Mouse (Mus musculus) gonadal fat pad, adult 2 months (tissue): ENCODE results near the gene Zbtb20. TPM values are rescaled to one million over a fixed set of nuclear protein-coding genes. Genes with fewer than 3 reads are reported as not detected.

Experiments used
- DNase-seq: peaks from one replicate; pipeline ENCODE4 v3.0.0-alpha.2; 2012; ENCODE audit warnings: low read depth
- polyA plus RNA-seq: library from polyadenylated mRNA; depleted of rRNA; stranded (reverse); fragments of >200 nt; gene quantifications from 2 replicates; pipeline ENCODE4 v1.2.3, GENCODE M21; 2012

Gene Zbtb20
- polyA plus RNA-seq, 1 experiment: 40.3 TPM

DNA sequence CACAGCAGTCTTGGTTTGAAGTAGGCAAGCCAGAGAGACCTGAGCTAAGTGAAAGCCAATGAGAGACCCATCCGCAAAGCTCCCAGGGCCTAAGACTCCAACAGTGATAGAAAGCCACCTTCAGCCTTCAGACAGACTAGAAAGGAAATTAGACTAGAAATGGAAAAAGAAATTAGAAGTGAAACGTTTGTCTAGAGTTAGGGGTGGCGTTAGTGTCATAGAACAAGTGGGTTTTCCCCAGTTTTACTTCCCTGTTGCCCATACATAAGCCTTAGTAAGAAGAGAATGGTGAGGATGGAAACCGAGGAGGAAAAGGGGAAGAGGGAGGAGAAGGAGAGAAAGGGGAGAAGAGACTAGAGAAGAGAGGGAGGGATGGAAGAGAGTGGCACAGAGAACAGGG is 726.9 kb downstream of the Zbtb20 start:
- DNase-seq: no peak

DNA sequence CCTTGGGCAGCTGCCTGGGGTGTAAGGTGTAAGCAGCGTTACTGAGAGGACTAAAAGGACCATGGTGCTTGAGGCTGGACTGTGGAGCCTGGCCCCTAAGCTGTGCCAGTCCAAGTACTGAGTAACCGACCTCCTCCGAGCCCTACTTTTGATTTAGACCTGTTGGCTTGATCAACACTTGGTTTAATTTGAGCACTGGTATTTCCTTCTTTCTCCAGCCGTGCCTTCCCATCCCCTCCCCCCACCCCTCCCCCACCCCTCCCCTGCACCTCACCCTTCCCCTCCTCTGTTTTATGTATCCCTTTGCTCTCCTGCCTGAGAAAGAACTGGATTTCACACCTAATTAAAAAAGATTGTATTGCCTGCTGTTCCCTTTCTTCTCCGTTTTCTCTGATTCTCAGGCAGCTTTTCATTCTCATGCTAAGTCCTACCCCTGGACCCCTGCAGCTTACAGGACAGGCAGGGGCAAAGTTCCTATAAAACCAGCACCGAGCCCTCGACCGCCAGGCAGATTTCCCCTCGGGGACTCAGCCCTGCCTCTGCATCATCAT is 728.0 kb downstream of the Zbtb20 start:
- DNase-seq: no peak

DNA sequence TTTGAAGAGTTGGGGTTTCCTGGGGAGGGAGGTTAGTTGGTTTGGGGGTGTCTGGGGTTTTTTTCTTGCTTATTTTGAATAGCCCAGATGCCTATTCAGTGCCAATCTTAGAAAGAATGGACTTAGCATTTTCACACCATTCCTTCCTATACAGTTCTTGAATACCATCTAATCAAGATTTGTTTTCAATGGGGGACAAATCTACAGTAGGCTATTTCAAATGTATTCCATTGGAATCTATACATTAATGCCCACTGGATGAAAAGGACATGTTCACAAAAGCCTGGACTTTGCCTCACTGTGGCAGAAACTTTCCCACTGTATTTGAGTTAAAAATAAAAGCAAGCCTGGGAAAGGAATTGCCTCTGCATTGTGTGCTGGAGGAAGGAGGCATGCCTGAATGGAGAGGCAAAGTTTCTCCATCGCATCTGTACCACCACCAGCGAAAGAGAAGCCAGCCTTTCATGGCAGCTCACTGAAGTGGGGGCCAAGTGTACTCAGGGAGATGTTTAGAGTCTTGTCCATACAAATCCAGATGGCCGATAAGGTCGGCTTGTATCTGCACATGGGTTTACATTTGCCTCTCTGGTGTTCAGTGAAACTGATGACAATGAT is 728.8 kb downstream of the Zbtb20 start:
- no peak for DNase-seq

DNA sequence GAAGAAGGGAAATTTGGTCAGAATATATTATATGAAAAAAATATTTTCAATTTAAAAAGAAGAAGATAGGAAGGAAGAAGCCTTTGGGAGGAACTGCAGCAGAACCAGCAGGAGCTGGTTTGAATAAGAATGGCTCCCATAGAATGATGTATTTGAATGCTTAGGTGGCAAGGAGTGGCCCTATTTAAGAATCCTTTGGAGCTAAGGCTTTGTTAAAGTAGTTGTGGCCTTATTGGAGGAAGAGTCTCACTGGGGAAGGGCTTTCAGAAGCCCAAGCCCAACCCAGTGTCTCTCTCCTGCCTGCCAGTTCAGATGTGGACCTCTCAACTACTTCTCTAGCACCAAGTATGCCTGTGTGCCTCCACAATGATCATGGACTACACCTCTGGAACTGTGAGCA is 731.4 kb downstream of the Zbtb20 start:
- no peak for DNase-seq

DNA sequence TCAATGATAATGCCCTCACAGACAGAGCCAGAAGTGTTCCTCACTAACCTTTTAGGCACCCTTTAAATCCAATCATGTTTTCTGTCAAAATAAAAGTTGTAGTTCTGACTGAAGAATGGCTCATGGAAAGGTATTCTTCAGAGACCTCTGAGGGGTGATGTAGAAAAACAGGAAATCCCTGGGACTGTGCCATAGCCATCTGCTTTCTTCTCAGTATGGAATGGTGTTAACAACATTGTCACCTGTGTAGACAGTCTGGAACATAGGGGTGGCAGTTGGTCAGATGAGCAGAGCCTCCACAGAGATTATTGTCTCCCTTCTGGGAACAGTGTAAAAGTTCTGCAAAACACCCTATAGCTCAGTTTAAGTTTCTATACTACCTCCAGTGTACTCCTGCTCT is 732.4 kb downstream of the Zbtb20 start:
- no peak for DNase-seq

DNA sequence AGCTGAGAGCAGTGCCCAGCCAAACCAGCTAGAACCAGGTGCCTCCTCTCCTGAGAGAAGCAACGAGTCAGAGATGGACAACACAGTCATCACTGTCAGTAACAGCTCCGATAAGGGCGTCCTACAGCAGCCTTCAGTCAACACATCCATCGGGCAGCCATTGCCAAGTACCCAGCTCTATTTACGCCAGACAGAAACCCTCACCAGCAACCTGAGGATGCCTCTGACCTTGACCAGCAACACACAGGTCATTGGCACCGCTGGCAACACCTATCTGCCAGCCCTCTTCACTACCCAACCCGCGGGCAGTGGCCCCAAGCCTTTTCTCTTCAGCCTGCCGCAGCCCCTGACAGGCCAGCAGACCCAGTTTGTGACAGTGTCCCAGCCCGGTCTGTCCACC is 734.7 kb downstream of the Zbtb20 start:
- no peak for DNase-seq

DNA sequence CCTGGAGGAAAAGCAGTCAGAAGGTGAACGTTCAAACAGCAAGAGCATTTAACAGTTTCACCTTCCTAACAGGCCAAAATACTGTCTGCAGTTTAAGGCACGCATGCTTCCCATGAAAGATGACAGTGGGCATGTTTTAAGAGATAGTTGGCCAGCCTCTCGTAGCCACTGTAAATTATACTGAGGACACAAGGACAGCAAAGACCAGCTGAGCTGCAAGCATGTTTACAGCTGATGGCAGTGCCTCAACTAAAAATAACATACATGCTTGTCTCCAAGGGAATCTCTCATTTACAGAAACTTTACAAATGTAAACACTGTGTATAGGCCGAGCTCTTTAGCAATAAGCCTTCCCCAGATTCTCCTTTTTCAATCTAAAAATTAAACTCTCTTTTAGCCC is 740.7 kb downstream of the Zbtb20 start:
- no peak for DNase-seq

DNA sequence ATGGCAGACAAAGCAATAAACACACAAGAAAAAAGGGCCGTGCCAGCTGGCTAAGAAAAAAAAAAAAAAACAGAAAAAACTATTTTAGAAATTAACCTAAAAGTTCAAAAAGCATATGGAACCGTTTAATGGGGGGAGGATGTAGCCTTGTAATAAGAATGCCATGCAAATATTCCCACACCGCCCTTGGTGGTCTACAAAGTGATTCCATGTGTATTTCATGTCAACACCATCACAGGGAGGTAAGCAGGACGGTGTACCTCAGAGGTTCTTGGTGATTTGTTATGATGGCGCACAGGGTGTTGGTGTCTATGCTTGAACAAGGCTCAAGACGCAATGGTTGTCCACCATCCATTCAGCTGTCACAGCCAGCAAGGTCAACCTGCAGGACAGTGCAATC is 741.7 kb downstream of the Zbtb20 start:
- no peak for DNase-seq

DNA sequence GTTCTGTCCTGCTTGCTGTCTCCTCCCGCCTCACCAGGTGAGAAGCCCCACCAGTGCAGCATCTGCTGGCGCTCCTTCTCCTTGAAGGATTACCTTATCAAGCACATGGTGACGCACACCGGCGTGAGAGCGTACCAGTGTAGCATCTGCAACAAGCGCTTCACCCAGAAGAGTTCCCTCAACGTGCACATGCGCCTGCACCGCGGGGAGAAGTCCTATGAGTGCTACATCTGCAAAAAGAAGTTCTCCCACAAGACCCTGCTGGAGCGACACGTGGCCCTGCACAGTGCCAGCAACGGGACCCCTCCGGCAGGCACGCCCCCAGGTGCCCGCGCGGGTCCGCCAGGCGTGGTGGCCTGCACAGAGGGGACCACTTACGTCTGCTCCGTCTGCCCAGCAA is 742.6 kb downstream of the Zbtb20 start:
- no peak for DNase-seq

DNA sequence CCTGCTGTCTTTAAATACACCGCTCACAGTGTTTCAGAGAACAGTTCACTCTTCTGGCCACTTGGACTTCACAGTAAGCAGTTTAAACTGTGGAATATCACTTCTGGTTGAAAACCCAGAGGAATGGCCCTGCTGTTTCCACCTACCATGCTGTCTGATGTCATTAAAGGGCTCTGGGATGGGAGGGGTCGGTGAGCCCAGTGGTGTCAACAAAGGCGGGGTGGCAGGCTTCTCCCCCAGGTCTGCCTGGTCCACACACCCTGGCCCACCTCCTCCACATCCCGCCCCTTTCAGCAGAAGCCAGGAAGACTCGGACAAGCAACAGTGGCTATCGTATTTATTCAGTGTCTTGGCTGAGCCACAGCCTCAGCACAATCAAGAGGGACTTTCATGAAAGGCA is 743.6 kb downstream of the Zbtb20 start:
- DNase-seq: no peak

DNA sequence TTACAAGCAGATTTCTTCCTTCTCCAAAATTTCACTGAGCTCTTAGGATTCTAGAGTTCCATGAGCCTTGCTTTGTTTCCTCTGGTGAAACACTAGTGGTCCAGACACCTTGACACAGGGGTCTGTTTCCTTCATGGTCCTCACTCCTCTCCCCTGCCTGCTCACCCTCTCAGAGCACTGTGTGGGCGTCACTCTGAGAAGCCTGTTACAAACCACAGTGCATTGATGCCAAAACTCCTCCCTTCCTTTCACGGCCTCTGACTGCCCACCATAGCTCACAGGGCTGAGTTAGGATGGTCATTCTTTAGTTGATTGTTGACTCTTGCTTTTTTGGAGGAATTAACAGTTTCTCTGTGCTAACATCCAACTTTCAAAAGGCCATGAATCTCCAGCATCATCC is 744.7 kb downstream of the Zbtb20 start:
- DNase-seq: no peak

DNA sequence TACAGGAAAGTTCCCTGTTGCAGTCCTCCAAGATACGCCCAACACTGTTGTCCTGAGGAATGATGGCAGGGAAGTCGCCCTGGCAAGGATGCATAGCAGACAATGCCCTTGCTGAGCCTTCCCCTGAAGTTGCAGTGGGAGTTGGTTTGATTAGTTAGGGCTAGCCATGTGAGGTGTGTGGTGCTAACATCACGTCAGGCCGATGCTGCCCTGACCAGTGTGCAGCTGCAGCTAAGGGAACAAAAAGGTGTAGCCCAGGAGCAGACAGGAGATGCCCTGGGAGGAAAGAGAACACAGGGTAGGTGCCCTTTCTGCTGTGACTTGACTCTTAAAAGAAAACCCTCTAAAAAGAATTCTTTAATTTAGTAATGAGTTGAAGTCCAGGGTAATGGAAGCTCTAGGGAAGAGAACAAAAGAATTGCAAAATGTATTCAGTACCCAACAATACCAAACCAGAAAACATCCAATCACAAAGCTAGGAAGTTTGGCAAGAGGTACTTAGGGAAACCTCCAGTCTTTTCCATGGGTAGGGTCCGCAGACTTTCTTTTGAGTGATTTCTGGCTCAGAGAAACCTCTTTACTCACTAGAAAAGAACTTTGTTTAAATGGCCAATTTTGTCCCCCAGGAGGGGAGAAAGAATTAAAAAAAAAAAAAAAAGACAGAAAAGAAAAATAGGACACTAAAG is 747.8 kb downstream of the Zbtb20 start:
- DNase-seq: no peak

DNA sequence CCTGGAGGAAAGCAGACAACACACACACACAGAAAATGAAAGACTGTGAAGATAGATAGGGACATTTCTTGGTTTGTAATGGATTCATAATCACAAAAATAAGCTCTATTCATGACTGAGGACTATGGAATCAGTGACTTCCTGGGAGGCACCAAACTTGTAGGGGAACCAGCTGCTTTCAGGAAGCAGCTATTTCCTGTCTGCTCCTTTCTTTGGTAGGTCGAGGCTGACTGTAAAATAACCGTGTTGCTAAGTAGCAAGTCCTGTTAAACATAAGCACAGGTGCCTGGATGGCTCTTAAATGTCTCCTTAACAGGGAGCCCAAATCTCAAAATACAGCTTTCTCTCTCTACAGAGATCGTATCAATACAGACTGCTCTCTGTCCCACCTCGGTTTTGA is 749.2 kb downstream of the Zbtb20 start:
- DNase-seq: no peak

DNA sequence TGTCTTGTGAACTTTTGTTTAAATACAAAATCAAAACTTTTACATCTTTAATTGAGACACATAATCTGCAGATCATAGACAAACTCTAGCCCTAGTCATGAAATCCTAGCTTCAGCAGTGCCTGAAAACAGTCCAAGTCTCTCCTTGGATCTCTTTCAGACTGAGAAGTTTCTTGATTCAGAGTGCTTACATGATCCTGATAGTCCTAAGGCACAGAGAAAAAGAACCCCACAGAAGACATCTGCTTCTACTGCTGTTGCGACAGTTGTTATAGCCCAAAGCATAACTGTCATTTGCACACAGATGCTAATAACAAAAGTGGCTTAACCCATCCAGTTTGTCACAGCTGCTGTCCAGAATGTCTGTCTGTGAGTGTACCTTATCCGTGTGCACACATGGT is 749.6 kb downstream of the Zbtb20 start:
- DNase-seq: no peak

DNA sequence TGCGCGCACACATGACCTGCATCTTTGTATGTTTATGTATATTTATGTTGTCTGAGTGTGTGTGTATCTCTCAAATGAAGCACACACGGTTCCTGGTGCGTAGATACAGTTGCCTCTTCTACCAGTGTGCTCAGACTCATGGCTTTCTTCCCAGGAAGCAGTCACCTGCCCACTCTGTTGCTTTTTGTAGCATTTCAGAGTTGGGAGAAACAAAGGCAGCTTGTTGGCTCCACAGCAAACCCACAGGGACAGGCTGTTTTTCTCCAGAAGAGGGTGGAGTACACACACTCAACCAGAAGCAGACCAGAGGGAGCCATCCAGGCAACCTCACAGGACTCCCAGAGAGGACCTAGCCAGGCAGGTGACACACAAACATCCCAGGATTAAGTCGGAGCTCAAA is 750.3 kb downstream of the Zbtb20 start:
- no peak for DNase-seq

DNA sequence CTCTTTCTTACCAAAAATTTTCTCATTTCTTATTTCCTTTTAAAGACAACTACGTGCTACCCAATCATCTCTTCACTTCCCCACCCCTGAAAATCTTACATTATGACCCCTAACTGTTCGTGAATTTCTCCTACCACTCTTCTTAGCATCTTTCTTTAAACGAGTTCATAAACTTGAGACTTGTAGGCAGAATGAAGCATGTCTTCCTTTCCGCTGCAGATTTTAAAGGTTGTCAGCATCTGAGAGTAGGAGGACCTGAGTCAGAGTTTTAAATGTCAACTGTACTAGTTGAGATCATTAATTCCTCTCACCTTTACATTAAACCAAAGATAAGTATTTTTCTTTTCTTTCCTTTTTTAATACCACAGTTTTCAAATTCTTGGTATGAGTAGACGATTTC is 753.0 kb downstream of the Zbtb20 start:
- DNase-seq: no peak

DNA sequence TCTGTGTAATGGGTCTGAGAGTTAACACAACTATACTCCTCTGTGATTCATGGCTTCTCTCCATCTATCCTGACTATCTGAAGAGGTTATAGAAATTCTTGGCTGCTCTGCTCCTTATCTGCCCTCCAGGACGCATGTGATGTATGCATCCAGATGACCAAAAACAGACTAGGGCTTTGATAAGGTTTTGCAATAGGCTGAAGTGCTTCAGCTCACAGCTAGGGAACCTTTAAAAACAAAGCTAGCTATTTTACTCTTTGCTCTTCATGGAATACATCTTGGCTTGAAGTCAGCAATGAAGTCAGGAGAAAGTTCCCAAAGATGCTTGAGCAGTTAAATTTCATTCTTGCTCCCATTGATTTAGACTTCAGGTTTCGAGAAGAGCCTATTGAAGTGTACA is 756.1 kb downstream of the Zbtb20 start:
- no peak for DNase-seq

DNA sequence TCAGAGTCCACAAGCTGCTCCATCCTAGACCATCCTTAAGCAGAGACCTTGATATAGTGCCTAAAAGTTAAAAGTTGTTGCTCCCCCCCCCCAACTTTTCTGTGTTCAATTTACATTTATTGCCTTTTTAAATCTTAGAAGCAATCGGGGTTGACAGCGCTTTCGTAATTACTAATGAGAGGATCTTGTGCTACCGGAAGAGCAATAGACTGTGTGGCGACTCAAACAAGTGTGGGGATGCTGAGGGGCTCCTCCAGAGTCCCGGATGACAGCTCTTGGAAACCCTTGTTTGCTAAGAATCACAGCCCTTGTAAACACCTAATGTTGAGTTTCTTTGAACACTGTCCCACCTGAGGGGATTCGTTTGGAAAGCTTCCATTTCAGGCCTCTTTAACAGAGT is 758.4 kb downstream of the Zbtb20 start:
- DNase-seq: no peak

DNA sequence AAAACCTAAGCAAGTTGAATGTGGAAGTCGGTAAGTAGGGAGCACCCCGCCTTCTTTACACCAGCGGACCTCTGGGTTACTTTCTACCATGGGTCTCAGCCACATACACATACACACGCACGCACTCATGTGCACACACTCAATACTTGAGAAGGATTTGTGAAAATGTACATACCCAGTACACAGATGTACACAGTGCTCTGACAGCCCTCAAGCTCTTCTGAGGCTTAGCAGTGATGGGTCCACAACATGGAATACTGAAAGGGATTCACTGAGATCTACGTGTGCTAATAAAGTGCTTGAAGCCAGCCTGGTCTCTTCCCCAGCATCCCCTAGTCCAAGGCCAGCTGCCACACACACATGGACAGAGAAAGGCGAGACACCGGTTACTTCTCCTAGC is 761.6 kb downstream of the Zbtb20 start:
- DNase-seq: no peak

DNA sequence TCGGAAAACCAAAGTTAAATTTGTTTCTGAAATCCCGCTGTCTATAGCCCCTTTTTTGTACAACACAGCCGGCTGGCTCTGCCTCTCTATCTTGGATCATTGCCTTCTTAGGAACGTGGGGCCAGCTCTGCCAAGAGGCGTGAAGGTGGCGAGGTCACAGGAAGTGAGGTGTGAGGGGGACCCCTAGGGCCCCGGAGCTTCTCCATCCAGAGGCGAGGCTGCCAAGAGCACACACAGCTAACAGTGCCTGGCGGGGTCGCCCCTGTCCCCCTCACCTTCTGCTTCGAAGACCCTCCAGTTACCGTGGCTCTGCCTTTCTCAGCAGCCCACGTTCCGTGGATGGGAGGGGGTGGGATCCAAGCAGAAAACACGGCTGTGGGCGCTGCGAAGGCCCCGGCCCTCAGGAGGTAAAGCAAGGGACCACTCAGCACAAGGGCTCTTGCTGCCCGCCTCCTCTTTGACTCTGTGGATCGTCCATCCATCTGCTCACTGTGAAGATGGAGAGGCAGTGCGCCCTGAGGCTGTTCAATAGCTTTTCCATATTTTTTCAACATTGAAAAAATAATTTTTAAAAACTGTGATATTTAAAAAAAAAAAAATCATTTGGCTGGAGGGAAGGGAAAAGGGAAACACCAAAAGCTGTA is 762.8 kb downstream of the Zbtb20 start:
- DNase-seq: no peak

DNA sequence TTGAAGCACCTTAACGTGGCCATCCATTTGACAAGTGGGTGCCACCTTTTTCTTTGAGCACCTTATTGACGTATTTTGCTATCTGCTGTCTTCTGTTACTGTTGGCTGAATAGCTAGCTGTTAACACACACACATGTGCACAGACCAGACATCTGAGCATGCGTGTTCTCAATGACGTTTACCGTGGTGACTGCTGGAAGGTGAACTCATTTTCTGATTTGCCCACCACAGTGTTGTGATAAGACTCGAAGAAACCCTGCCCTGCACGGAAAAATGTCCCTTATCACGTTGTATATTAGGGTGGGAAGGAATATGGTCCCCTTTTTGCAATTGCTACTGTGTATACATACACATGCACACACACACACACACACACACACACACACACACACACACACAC is 765.5 kb downstream of the Zbtb20 start:
- DNase-seq: no peak

DNA sequence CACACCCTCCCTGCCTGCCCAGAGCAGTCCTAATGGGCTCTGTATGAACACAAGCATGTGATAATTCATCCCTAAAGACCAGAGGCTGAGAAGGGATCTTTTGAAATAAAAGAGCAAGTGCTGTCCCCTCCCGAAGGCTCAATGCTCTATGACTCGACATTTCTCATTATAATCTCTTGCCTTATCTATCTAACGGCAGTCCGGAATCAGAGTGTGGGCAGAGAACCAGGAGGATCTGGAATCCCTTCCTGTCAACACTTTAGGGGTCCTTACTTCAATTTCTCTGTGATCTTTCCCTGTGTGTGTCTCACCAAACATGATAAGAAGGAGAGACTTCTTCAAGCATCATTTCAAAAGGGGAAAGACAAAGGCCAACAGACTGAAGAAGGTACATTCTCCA is 770.2 kb downstream of the Zbtb20 start:
- no peak for DNase-seq

DNA sequence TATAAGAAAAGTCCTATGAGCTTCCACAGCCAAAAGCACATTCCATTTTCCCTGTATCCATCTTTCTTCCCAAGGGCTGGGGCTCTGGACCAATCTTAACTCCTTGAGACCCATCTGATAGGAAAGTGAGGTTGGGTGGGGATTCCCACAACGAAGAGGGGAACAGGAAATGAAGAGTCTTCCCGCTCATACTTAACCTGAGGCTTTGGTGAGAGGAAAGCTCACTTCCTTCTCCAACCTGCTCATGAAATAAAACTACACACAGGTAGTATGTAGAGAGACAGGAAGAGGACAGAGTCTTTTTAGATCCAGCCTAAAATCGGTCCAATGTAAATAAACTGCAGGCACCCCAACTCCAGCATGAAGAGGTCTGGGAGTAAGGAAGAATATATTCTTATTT is 771.3 kb downstream of the Zbtb20 start:
- DNase-seq: no peak
